In the genomic region with DNA sequence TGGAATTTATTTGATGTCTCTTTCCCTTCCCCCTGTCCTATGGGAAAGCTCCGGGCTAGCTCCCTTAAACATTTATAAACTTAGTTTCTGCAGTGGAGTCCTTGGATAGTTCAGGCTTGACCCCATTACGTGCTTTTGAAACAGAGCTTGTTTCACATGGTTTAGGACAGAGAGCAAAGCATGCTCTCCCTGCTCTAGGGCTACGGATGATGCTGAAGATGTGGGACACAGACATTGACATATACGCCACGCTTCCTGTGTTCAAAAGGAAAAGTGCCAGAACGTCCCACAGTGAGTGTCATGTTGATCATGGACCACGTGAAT, we compare ENCODE assay signal across 17 mouse cellular contexts.
DNase-seq lines count a peak whose midpoint lies in the region; ATAC-seq and TF ChIP-seq lines count a peak whose summit lies in the region.
"Had no signal": no experiment of that assay in that cellular context is flagged by ENCODE, and none has a peak within 500 bp of the region (broad histone marks: within the 10 kb centered on the region; RNA-seq: fewer than 3 reads in every experiment).

No protein-coding gene starts in this region.

- ATAC-seq in lung, embryonic 14.5 days (ENCODE audit: insufficient read depth) = peak; percentile 93; the same call in 1 of the 2 replicates
- ATAC-seq in embryonic facial prominence, embryonic 14.5 days (ENCODE audit: low read depth) = peak; percentile 41; the same call in 1 of the 2 replicates
- ATAC-seq in forebrain, embryonic 16.5 days = no peak
- ATAC-seq: inflammation-experienced regulatory T-cells, adult 6 months; midbrain, embryonic 13.5 days had no signal

- no peak overlapping the region for H3K4me3 ChIP-seq in lung, embryonic 14.5 days (ENCODE audit: low read depth, low read length)
- no peak overlapping the region for H3K4me3 ChIP-seq in embryonic facial prominence, embryonic 14.5 days (ENCODE audit: low read depth, low read length)
- no peak overlapping the region for H3K4me3 ChIP-seq in forebrain, embryonic 16.5 days (replicated peaks; ENCODE audit: low read length)
- H3K4me3 ChIP-seq: midbrain, embryonic 13.5 days; stomach, embryonic 15.5 days had no signal

- H3K4me2 ChIP-seq in lung, embryonic 14.5 days = peak overlapping the region; percentile 38
- peak overlapping the region; percentile 18 for H3K4me2 ChIP-seq in embryonic facial prominence, embryonic 14.5 days (ENCODE audit: low read depth, low read length)
- no peak overlapping the region for H3K4me2 ChIP-seq in forebrain, embryonic 16.5 days (ENCODE audit: low read length)
- H3K4me2 ChIP-seq: heart, embryonic 11.5 days; midbrain, embryonic 13.5 days; stomach, embryonic 15.5 days had no signal

- 23% methylated on average over 7 of the region's 7 CpGs for WGBS in lung, embryonic 14.5 days
- WGBS in embryonic facial prominence, embryonic 14.5 days = 42% methylated on average over 7 of the region's 7 CpGs
- WGBS in forebrain, embryonic 16.5 days = 64% methylated on average over 7 of the region's 7 CpGs

- no peak for TF ChIP-seq CTCF in lung, embryonic 14.5 days (IDR thresholded peaks at IDR 0.05; ENCODE audit: low read depth)

- H3K27me3 ChIP-seq in lung, embryonic 14.5 days (ENCODE audit: insufficient read depth, low read length) = no peaks in the 10 kb centered on the region
- no peaks in the 10 kb centered on the region for H3K27me3 ChIP-seq in embryonic facial prominence, embryonic 14.5 days (replicated peaks; ENCODE audit: control insufficient read depth, insufficient read depth, low read length)
- H3K27me3 ChIP-seq in forebrain, embryonic 16.5 days (replicated peaks; ENCODE audit: control insufficient read depth, insufficient read depth, low read length) = no peaks in the 10 kb centered on the region
- H3K27me3 ChIP-seq: midbrain, embryonic 13.5 days; stomach, embryonic 15.5 days had no signal

- no peak overlapping the region for H3K9ac ChIP-seq in lung, embryonic 14.5 days
- no peak overlapping the region for H3K9ac ChIP-seq in embryonic facial prominence, embryonic 14.5 days (ENCODE audit: low read depth, low read length)
- no peak overlapping the region for H3K9ac ChIP-seq in forebrain, embryonic 16.5 days (replicated peaks; ENCODE audit: low read depth, low read length)
- H3K9ac ChIP-seq: midbrain, embryonic 13.5 days; stomach, embryonic 15.5 days had no signal

- no peaks in the 10 kb centered on the region for H3K9me3 ChIP-seq in lung, embryonic 14.5 days (ENCODE audit: low read depth, low read length)
- H3K9me3 ChIP-seq in embryonic facial prominence, embryonic 14.5 days (ENCODE audit: control insufficient read depth, low read length) = no peaks in the 10 kb centered on the region
- H3K9me3 ChIP-seq in forebrain, embryonic 16.5 days (ENCODE audit: control insufficient read depth, low read length) = no peaks in the 10 kb centered on the region
- H3K9me3 ChIP-seq: midbrain, embryonic 13.5 days; stomach, embryonic 15.5 days had no signal

- no peaks in the 10 kb centered on the region for H3K36me3 ChIP-seq in lung, embryonic 14.5 days (ENCODE audit: insufficient read depth)
- H3K36me3 ChIP-seq in embryonic facial prominence, embryonic 14.5 days (ENCODE audit: control insufficient read depth, insufficient read depth, low read length) = no peaks in the 10 kb centered on the region
- no peaks in the 10 kb centered on the region for H3K36me3 ChIP-seq in forebrain, embryonic 16.5 days (ENCODE audit: control insufficient read depth, insufficient read depth)
- H3K36me3 ChIP-seq: midbrain, embryonic 13.5 days; stomach, embryonic 15.5 days had no signal

- peak overlapping the region; percentile 93 for H3K27ac ChIP-seq in lung, embryonic 14.5 days (ENCODE audit: low read depth)
- peak overlapping the region; percentile 74 for H3K27ac ChIP-seq in embryonic facial prominence, embryonic 14.5 days (replicated peaks; ENCODE audit: low read depth, low read length)
- no peak overlapping the region for H3K27ac ChIP-seq in forebrain, embryonic 16.5 days (ENCODE audit: low read length)
- H3K27ac ChIP-seq: midbrain, embryonic 13.5 days; stomach, embryonic 15.5 days had no signal

- peak; percentile 24 for DNase-seq in embryo, embryonic 10 days (ENCODE audit: low spot score)
- DNase-seq in embryo, embryonic 9.5 days (ENCODE audit: extremely low spot score) = no peak
- no peak for DNase-seq in lung, embryonic 14.5 days
- DNase-seq in lung, postnatal 14 days = no peak
- DNase-seq in embryonic facial prominence, embryonic 14.5 days (ENCODE audit: low spot score) = peak; percentile 18
- peak; percentile 33 for DNase-seq in lung, postnatal 36 days
- DNase-seq in layer of hippocampus, adult 18-20 months (ENCODE audit: low spot score in 2 of 2) = no peak
- DNase-seq: adrenal gland, adult 8-10 months; cerebellum, adult 9-10 months; gastrocnemius, postnatal 25 days; kidney, postnatal 25 days; thymus, postnatal 4 days had no signal

- H3K4me1 ChIP-seq in lung, embryonic 14.5 days (ENCODE audit: insufficient read depth) = peaks cover 23% of the 10 kb centered on the region
- peaks cover 20% of the 10 kb centered on the region for H3K4me1 ChIP-seq in embryonic facial prominence, embryonic 14.5 days (ENCODE audit: control insufficient read depth, insufficient read depth, low read length)
- no peaks in the 10 kb centered on the region for H3K4me1 ChIP-seq in forebrain, embryonic 16.5 days (replicated peaks; ENCODE audit: control insufficient read depth, insufficient read depth, low read length)
- H3K4me1 ChIP-seq: midbrain, embryonic 13.5 days had no signal

Comparison
In these comparisons a context has a peak if more than half of its experiments do, and no peak if none do; other contexts are left out.
1. DNase-seq: peak in embryo, embryonic 10 days (single experiment), embryonic facial prominence, embryonic 14.5 days (single experiment) and lung, postnatal 36 days (single experiment); none in embryo, embryonic 9.5 days (single experiment), lung, embryonic 14.5 days (single experiment), lung, postnatal 14 days (single experiment) and layer of hippocampus, adult 18-20 months (0 of 2).